Mouse (Mus musculus) heart, adult 2 months (tissue): ENCODE data around the gene Irf9.

ENCODE experiments used
- CTCF ChIP-seq: fragments of 200-600 bp; IDR thresholded peaks from 2 replicates; pipeline ENCODE4 v1.8.1; 2022; ENCODE audit warnings: antibody characterized with exemption, mild to moderate bottlenecking, moderate library complexity
- POLR2A ChIP-seq: fragments of 200-500 bp; IDR thresholded peaks from 2 replicates; pipeline ENCODE4 v1.6.1; 2011; ENCODE audit warnings: mild to moderate bottlenecking, low read depth, low read length, control low read depth; ENCODE audit not compliant: insufficient read depth

- no peak for TF ChIP-seq CTCF
- no peak for TF ChIP-seq POLR2A
These were observed 35.9 kb upstream of the Irf9 start for GRCm38 (mm10) chr14:55567496-55567895.
